Mouse (Mus musculus): ENCODE measurements around the gene Plxdc1. TPM values are rescaled to one million over a fixed set of nuclear protein-coding genes. Genes with fewer than 3 reads are reported as not detected.
"Not testable (repeated sequence)": the region's sequence is repeated elsewhere in the genome, so short reads cannot be mapped to it uniquely, and the experiment has no call there.

The Plxdc1 gene
- polyA plus RNA-seq, 1 experiment from 2014 or later = 1.4 TPM

DNA sequence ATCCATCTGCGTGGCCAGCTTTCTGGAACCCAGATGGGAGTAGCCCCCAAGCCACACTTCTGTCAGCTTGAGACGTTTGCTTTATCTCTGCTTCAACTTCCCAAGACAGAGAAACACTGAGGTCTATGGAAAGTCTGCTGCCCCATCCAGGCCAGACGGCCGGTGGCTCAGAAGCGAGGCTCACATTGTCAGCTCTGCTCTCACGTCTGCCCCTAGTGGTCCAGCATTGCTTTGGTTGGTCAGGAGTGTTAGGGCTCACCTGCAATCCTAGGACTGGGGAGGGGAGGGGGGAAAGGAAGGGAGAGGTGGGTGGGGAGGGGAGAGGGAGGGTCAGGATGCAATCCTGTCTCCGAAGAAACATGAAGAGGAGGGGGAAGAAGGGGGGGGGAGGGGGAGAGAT lies 38.8 kb downstream of the Plxdc1 start:
- ATAC-seq (ENCODE audit: low FRiP score, low read depth) = no peak
- no peak overlapping the region for H3K27ac ChIP-seq (replicated peaks)
- WGBS = 13% methylated on average over 7 of the region's 7 CpGs
- no peaks in the 10 kb centered on the region for H3K9me3 ChIP-seq
- no peak overlapping the region for H3K4me3 ChIP-seq
- H3K27me3 ChIP-seq = no peaks in the 10 kb centered on the region
- H3K4me2 ChIP-seq = no peak overlapping the region
- peaks cover 13% of the 10 kb centered on the region for H3K4me1 ChIP-seq (replicated peaks)
- H3K9ac ChIP-seq = no peak overlapping the region
- no peaks in the 10 kb centered on the region for H3K36me3 ChIP-seq

DNA sequence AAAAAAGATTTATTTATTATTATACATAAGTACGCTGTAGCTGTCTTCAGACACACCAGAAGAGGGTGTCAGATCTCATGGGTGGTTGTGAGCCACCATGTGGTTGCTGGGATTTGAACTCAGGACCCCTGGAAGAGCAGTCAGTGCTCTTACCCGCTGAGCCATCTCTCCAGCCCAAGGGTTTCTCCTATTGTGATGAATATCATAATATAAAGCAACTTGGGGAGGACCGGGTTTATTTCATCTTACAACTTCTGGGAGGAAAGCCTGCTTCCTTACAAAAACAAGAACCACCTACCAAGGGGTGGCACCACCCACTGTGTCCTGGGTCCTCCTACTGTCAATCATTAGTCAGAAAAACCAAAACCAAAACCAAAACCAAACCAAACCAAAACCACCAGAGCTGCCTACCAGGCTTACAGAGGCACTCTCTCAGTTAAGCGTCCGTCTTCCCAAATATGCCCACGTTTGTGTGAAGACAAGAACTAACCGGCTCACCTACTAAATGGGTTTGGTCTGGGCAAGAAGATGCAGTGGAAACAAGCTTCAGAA lies 40.4 kb downstream of the Plxdc1 start:
- ATAC-seq (ENCODE audit: low FRiP score, low read depth); H3K27me3 ChIP-seq; H3K4me3 ChIP-seq; H3K36me3 ChIP-seq; H3K27ac ChIP-seq (replicated peaks); H3K4me2 ChIP-seq; H3K9ac ChIP-seq; H3K9me3 ChIP-seq: not testable (repeated sequence)
- H3K4me1 ChIP-seq (replicated peaks) = peaks cover 13% of the 10 kb centered on the region
- 95% methylated on average over 7 of the region's 7 CpGs for WGBS

DNA sequence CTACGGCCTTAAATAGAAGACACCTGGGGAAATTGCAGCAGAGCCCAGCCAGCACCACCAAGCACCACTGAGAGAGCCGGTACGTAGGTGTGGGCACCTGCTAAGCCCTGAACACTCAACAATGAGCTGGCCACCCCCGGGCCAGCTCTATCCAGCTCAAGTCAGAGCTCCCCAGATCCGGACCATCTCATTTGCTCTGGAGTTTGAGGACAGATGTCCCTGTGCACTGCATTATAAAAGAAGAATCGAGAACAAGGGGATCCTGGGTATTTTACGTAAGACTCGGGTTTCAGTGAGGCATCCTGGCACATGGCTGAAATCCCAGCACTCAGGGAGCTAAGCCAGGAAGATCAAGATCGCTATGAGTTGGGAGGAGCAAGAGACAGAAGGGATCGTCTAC lies 41.2 kb downstream of the Plxdc1 start:
- no peak for ATAC-seq (ENCODE audit: low FRiP score, low read depth)
- Histone ChIP-seq H3K36me3 (no peaks in the 10 kb centered on the region), H3K9me3 (no peaks in the 10 kb centered on the region), H3K4me2 (no peak overlapping the region), H3K9ac (no peak overlapping the region), H3K4me3 (no peak overlapping the region), H3K27me3 (no peaks in the 10 kb centered on the region), H3K27ac (replicated peaks) (no peak overlapping the region), H3K4me1 (replicated peaks) (peaks cover 6% of the 10 kb centered on the region)
- 85% methylated on average over 10 of the region's 10 CpGs for WGBS

DNA sequence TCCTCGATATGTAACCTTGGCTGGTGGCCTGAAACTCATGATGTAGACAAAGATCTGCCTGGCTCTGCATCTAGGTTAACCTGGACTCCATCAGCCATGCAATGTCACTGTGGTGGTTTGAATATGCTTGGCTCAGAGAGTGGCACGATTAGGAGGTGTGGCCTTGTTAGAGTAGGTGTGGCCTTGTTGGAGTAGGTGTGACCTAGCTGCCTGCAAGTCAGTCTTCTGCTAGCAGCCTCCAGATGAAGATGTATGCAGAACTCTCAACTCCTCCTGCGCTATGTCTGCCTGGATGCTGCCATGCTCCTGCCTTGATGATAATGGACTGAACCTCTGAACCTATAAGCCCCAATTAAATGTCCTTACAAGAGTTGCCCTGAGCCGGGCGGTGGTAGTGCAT lies 43.0 kb downstream of the Plxdc1 start:
- Histone ChIP-seq H3K4me3 (no peak overlapping the region), H3K9me3 (no peaks in the 10 kb centered on the region), H3K27me3 (no peaks in the 10 kb centered on the region), H3K4me1 (replicated peaks) (no peaks in the 10 kb centered on the region), H3K27ac (replicated peaks) (no peak overlapping the region), H3K36me3 (no peaks in the 10 kb centered on the region), H3K9ac (no peak overlapping the region), H3K4me2 (no peak overlapping the region)
- ATAC-seq (ENCODE audit: low FRiP score, low read depth) = no peak
- WGBS = 86% methylated on average over 5 of the region's 5 CpGs

DNA sequence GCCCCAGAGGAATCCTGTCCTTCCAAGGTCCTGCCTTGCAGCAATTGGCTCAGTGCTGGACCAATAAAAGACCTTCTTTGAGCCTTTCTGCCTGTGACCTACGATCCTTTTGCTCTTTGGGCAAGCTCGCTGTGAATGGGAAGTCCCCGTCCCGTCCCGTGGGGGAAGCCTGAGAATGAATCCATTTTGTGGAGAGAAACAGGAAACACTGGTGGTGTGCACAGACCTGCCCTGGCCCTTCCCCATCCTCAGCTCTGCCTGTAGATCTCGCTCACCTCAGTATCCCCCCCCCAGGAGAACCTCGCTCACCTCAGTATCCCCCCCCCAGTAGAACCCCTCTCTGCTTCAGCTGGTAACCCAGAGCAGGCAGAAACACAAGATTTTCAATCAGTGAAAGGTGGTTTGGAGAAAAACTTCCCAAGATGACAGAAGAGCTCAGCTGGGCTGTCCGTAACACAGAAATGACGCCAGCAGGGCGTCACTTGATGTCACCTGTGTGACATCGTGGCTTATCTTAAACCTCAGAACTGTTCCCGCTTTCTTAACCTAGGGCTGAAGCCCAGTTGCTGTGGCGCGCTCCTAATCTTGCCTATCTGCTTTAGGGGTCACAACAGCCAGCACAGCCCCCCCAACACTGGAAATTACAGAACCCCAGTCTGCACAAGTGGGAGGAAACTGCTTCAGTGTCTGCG lies 43.7 kb downstream of the Plxdc1 start:
- H3K9ac ChIP-seq = no peak overlapping the region
- no peaks in the 10 kb centered on the region for H3K4me1 ChIP-seq (replicated peaks)
- no peak overlapping the region for H3K4me2 ChIP-seq
- no peak overlapping the region for H3K4me3 ChIP-seq
- ATAC-seq (ENCODE audit: low FRiP score, low read depth) = no peak
- 79% methylated on average over 15 of the region's 15 CpGs for WGBS
- no peaks in the 10 kb centered on the region for H3K36me3 ChIP-seq
- H3K9me3 ChIP-seq = no peaks in the 10 kb centered on the region
- H3K27me3 ChIP-seq = no peaks in the 10 kb centered on the region
- no peak overlapping the region for H3K27ac ChIP-seq (replicated peaks)

DNA sequence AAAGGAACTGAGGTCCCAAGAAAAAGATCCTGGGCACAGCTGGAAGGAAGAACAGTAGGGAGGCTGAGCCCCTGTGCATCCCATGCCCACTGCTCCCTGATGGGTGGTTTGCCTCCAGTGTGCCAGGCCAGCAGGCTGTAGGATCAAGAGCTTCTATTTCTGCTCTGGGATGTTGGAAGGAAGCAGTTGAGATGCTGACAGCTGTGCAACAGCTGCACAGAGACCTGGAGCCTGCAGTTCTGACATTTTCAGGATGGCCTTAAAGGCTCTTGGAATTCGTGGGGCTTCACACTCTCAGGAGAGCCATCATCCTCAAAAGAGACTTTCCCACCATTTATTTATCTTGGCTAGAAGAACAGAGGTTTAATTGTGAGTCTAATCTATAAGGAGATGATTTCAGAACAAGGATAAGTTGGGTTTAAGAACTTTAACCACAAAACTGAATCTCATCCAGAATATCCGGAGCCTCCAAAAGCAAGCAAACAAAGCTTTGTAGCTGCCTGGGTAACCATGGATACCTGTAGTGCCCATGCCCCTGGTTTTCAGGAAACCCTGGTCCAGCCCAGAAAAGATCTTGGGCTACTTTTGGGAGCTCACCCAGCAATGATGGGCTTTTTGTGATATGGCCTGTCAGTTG lies 48.7 kb downstream of the Plxdc1 start:
- no peak overlapping the region for H3K4me3 ChIP-seq

DNA sequence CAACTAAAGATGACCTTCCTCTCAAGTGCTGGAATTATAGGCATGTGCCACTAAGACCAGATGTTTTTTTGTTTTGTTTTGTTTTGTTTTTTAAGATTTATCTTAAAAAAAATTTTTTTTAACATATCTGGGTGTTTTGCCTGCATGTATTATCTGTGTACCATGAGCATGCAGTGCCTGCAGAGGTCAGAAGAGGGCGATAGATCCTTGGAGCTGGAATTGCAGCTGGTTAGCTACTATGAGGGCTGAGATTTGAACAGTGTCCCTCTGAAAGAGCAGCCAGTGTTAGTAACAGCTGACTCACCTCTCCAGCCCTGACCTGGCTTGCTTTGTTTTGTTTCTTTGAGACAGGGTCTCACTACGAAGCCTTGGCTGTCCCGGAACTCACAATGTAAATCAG lies 49.5 kb downstream of the Plxdc1 start:
- ATAC-seq (ENCODE audit: low FRiP score, low read depth) = no peak
- H3K4me1 ChIP-seq (replicated peaks) = no peaks in the 10 kb centered on the region
- H3K9me3 ChIP-seq = no peaks in the 10 kb centered on the region
- no peaks in the 10 kb centered on the region for H3K36me3 ChIP-seq
- no peak overlapping the region for H3K9ac ChIP-seq
- H3K27ac ChIP-seq (replicated peaks) = no peak overlapping the region
- 34% methylated on average over 3 of the region's 3 CpGs for WGBS
- H3K4me2 ChIP-seq = no peak overlapping the region
- no peaks in the 10 kb centered on the region for H3K27me3 ChIP-seq
- no peak overlapping the region for H3K4me3 ChIP-seq

More for the DNA sequence above, 48.7 kb downstream of the Plxdc1 start:
- WGBS = 61% methylated on average over 2 of the region's 2 CpGs
- Histone ChIP-seq H3K4me2 (no peak overlapping the region), H3K9ac (no peak overlapping the region), H3K4me1 (replicated peaks) (no peaks in the 10 kb centered on the region), H3K27ac (replicated peaks) (no peak overlapping the region), H3K36me3 (no peaks in the 10 kb centered on the region), H3K9me3 (no peaks in the 10 kb centered on the region), H3K27me3 (no peaks in the 10 kb centered on the region)
- ATAC-seq (ENCODE audit: low FRiP score, low read depth) = no peak

DNA sequence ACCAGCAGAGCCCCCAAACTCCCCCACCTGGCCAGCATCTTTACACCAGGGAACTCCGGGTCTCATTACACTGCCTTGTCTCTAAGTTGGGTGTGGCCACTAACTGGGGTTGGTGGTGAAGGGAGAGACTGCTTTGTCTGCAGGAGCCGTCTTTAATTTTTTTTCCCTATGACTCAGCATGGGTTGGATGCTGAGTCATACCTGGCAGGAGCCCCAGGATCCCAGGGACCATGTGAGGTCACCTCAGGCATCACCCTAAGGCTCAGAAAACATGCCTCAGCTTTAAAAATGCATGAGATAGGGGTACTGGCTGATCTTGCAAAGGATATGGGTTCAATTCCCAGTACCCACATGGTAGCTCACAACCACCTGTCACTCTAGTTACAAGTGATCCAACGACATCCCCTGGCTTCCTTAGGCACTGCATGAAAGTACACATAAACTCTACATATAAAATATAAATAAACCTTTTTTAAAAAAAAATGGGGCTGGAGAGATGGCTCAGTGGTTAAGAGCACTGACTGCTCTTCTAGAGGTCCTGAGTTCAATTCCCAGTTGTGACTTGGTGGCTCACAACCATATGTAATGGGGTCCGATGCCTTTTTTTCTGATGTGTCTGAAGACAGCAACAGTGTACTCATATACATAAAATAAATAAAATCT lies 50.2 kb downstream of the Plxdc1 start:
- H3K9ac ChIP-seq = no peak overlapping the region
- WGBS = 63% methylated on average over 4 of the region's 4 CpGs
- no peak overlapping the region for H3K27ac ChIP-seq (replicated peaks)
- H3K36me3 ChIP-seq = no peaks in the 10 kb centered on the region
- H3K4me1 ChIP-seq (replicated peaks) = no peaks in the 10 kb centered on the region
- no peak overlapping the region for H3K4me2 ChIP-seq
- ATAC-seq (ENCODE audit: low FRiP score, low read depth) = no peak
- no peaks in the 10 kb centered on the region for H3K27me3 ChIP-seq
- no peak overlapping the region for H3K4me3 ChIP-seq
- H3K9me3 ChIP-seq = no peaks in the 10 kb centered on the region

DNA sequence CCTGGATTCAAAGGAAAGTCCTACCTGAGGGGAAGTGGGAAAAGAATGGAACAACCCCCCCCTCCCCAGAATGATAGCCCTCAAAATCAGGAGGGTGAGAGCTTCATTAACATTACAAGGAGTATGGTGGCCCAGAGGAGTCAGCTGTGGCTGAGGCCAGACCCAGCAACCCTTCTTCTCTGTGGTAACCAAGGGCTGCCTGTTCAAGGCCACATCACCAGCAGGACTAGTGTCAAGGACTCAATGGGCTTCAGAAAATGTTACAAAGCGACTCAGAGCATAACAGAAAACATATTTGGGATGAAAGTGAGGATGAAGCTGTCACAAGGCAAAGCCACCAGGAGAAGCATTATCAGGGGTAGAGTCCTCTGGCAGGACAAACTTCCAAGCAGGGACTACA lies 52.7 kb downstream of the Plxdc1 start:
- no peak for ATAC-seq (ENCODE audit: low FRiP score, low read depth)
- H3K36me3 ChIP-seq = no peaks in the 10 kb centered on the region
- H3K4me2 ChIP-seq = no peak overlapping the region
- no peak overlapping the region for H3K4me3 ChIP-seq
- no peaks in the 10 kb centered on the region for H3K27me3 ChIP-seq
- H3K4me1 ChIP-seq (replicated peaks) = no peaks in the 10 kb centered on the region
- no peaks in the 10 kb centered on the region for H3K9me3 ChIP-seq
- WGBS = 79% methylated on average over 1 of the region's 1 CpGs
- no peak overlapping the region for H3K9ac ChIP-seq
- no peak overlapping the region for H3K27ac ChIP-seq (replicated peaks)

DNA sequence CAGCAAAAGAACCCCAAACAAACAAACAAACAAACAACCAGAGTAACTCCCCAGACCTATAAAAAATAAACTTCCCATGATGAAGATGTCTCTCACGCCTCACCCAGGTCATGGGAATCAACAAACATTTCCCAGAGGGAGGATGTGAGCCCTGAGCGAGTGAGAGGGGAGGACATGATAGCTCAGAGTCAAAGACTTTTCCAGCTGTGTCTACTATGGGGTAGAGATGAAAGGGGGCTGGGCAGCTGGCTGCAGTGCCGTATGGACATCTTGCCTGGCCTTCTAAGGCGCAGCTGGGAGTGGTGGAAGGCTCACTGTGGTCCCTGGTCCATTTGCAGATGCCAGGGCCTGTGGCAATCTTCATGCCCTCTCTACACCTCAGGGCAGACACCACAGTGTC lies 57.3 kb downstream of the Plxdc1 start:
- H3K4me1 ChIP-seq (replicated peaks) = no peaks in the 10 kb centered on the region
- H3K9ac ChIP-seq = no peak overlapping the region
- H3K27ac ChIP-seq (replicated peaks) = no peak overlapping the region
- no peak overlapping the region for H3K4me2 ChIP-seq
- no peak for ATAC-seq (ENCODE audit: low FRiP score, low read depth)
- WGBS = 73% methylated on average over 4 of the region's 4 CpGs
- H3K9me3 ChIP-seq = no peaks in the 10 kb centered on the region
- no peaks in the 10 kb centered on the region for H3K36me3 ChIP-seq
- H3K27me3 ChIP-seq = no peaks in the 10 kb centered on the region
- no peak overlapping the region for H3K4me3 ChIP-seq

DNA sequence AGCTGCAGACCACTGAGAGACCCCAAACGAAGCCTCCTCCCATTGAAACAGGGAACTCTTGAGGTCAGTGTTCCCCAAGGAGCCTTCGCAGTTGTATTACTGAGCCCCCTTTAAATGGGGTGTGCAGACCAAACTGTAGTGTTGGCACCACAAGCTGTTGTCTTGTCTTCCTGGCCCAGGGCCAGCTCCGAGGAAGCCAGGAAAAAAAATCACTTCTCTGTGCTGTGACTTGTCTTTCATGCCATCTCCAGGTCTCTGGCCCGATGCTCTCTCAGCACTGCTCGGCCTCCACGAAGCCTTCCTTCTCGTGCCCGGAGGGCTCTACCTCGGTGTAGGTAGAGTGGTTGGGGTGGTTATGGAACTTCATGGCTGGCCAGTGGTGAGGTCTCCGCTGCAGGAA lies 62.0 kb downstream of the Plxdc1 start:
- WGBS = 90% methylated on average over 10 of the region's 10 CpGs
- H3K4me1 ChIP-seq (replicated peaks) = no peaks in the 10 kb centered on the region
- no peak overlapping the region for H3K27ac ChIP-seq (replicated peaks)
- no peaks in the 10 kb centered on the region for H3K27me3 ChIP-seq
- H3K36me3 ChIP-seq = no peaks in the 10 kb centered on the region
- H3K9me3 ChIP-seq = no peaks in the 10 kb centered on the region
- H3K4me3 ChIP-seq = no peak overlapping the region
- H3K9ac ChIP-seq = no peak overlapping the region
- ATAC-seq (ENCODE audit: low FRiP score, low read depth) = no peak
- no peak overlapping the region for H3K4me2 ChIP-seq

DNA sequence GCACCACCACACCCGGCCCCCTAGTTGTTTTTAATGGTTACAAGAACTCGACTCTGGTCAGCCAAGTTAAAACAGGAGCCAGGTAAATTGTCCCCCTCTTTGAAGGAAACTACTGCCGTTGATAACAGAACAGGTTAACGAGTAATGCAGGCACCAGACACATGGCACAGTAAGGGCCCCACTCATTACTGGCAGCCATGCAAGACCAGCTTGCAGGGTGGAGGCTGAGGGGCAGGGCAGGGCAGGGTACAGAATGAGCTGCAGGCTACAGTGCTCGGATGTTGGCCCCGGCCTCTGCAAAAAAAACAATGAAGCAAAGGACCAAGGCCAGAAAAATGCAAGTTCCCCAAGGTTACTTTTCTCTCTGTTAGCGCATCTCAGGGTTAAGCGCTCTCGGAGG lies 62.6 kb downstream of the Plxdc1 start:
- Histone ChIP-seq H3K36me3 (no peaks in the 10 kb centered on the region), H3K4me2 (no peak overlapping the region), H3K27ac (replicated peaks) (no peak overlapping the region), H3K9ac (no peak overlapping the region), H3K4me3 (no peak overlapping the region), H3K27me3 (no peaks in the 10 kb centered on the region), H3K9me3 (no peaks in the 10 kb centered on the region), H3K4me1 (replicated peaks) (no peaks in the 10 kb centered on the region)
- ATAC-seq (ENCODE audit: low FRiP score, low read depth) = no peak
- 86% methylated on average over 9 of the region's 9 CpGs for WGBS
